Mouse (Mus musculus): ENCODE results near the gene Apbb2.

Gene Apbb2

DNA sequence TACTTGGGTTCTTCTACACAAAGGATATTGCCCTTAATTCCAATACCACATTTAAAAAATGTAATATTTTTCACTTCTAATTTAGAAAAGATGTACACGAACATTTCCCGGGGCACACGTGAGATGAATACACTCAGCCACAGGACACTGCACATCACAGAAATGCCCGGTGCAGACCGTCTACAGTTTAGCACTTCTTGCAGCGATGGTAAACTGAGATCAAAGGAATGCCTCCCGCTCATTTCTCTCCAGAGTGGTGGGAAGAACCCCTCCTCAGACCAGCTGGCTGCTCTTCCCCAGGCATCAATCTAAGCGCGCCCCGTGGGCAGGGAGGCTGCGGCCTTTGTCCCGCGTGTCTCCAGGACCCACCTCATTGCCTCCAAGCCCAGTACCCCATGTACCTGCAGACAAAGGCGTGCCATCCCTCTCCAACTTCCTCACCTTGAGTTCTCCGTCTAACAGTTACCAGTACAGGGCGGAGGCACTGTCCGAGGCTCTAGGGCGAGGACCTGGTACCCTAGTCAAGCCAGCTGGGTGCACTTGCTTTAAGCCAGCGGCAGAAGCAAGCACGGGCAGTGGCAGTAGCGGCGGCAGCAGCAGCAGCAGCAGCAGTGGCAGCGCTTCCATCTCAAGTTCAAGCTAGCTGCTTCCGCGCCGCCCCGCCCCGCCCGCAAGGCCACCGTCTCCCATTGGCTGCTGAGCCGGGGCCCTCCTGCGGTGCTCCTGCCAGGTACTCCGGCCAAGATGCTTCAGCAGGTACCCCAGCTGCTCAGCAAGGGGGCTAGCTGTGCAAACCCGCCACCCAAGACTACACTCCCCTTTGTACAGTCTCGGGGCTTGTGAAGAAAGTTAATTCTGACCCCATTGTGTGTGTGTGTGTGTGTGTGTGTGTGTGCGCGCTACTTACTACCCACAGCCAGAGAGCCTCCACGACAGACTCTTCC lies 281.3 kb downstream of the Apbb2 start:
- peak in 1 of 2 experiments; percentile 19 for DNase-seq

GRCm38 (mm10) chr5:66330806-66331205 lies 287.8 kb downstream of the Apbb2 start:
- DNase-seq = no peak

DNA sequence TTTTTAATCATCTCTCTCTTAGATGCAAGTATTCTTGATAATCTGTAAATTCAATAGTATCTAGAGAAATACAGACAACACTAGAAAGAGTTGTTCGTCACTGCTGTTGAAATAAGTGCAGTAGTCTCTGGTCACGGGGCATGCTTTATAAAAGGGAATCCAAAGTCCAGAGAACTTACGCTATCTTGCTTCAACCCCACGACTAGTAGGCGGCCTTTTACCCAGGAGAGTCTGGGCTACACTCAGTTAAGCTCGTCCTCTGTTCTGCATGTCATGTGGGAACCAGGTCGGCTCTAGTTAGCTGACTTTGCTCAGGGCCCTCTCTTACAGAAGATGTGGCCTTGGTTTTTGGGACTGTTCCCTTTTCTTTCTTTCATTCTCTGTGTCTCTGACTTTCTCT lies 289.8 kb downstream of the Apbb2 start:
- DNase-seq = no peak

GRCm38 (mm10) chr5:66327949-66328726 lies 290.4 kb downstream of the Apbb2 start:
- DNase-seq = no peak

GRCm38 (mm10) chr5:66326395-66326794 lies 292.2 kb downstream of the Apbb2 start:
- no peak for DNase-seq

DNA sequence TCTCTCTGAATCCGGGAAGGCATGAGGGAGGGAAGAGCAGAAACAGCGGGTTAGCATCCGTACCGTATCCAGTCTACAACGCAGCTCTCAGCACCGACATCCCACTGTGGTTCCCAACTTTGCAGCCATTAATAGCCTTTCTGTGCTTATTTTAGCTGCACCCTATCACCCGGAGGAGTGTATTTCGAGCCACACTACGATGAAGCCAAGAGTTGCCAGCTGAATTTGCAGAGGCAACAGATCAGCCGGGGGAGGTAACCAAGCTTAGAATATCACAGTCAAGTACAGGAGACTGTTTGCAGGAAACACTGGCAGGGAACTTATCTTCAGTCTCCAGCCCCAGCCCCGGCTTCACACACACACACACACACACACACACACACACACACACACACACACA lies 295.0 kb downstream of the Apbb2 start:
- no peak for DNase-seq

DNA sequence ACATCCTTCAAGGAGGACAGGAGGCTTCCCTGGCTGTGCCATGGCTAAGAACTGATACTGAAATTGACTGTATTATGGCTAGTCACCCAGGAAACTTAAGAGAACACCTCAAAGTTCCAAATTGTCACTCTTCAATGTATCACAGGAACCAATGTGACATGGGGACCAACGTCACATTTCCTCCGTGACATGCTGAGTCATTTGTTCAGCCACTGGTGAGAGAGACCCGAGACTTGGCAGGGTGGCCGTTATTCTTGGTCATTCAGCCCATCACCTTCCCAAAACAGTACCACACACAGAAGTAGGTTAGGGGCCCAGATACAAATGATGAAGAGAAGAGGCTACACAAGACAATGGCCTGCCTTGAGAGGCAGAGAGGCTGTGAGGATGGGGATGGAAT lies 295.5 kb downstream of the Apbb2 start:
- no peak for DNase-seq

DNA sequence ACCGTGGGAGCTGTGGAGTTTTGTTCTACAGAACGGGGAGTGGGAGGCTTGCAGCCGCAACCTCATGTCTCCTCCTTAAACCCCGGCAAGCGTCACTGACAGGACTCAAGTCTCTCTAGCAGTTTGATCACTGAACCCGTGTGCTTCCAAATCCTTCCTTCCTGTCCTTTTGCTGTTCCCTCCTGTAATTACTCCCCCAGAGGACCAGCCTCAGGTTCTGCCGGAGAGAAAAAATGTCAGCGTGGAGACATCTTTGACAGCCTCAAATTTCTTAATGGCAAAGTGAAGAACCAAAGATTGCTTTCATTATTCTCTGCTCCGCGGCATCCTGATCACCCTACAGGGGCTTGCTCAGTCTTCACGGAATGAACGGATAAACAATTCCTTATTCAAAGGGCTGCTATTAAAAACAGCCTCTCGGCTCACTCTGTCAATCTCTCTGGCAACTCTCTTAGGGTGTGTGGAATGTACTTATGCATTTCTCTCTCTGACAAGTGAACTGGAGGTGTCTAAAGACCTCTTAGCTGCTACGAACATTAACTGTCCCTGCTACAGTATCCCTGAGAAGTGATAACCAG lies 298.7 kb downstream of the Apbb2 start:
- no peak for DNase-seq

DNA sequence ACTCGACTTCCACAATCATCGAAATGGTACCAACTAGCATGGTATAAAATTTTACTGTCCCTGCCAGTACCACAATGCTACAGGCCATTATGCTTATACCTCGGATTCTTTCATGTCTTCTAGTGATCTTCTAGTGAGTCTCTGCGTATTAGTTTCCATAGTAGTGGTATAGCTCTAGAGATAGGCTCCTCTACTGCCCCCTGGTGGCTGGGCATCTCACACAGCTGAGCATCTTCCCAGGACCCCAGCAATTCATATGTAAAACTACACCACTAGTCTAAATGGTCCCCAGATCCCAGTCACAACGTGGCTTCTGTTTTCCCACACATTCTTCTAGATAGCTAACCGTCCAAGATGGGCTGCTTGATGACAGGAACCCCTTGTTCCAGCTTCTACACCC lies 299.2 kb downstream of the Apbb2 start:
- DNase-seq = peak; percentile 28 to 70

DNA sequence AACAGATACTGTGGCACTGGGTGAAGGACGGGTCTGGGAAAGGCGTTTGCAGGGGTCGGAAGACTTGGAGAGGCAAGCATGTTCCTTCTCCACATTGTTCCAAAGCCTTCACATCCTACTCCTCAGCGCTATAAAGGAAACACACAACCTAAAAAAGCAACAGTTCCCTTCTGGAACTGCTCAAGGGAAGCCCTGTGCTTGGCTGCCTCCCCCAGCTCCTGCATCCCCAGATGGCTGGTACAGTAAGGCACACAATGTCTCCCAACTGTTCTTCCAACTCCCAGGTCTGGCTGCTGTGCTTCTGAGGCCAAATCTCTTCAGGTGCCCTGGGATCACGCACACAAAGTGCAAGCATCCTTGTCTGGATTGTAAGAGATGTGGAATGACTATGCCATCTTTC lies 302.8 kb downstream of the Apbb2 start:
- DNase-seq = no peak

DNA sequence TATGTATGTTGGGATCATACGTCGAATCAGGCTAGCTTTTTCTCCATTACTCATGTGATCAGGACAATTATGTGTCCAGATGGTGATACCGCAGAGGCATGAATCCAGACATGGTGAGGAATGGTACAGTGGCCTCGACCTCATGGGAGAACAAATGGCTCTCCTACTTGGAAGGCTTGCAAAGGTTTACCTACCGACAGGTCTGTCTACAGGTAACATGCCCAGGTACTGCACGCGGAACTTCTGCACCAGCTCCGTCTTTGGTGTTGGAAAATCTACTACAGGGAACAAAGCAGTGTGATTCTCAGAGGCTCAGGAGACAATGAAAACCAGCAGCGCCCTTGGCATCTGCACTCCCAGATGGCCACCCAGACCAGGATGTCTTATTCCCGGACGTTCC lies 307.8 kb downstream of the Apbb2 start:
- DNase-seq = no peak

- DNase-seq = no peak
These were observed 308.3 kb downstream of the Apbb2 start for GRCm38 (mm10) chr5:66310328-66310727.

DNA sequence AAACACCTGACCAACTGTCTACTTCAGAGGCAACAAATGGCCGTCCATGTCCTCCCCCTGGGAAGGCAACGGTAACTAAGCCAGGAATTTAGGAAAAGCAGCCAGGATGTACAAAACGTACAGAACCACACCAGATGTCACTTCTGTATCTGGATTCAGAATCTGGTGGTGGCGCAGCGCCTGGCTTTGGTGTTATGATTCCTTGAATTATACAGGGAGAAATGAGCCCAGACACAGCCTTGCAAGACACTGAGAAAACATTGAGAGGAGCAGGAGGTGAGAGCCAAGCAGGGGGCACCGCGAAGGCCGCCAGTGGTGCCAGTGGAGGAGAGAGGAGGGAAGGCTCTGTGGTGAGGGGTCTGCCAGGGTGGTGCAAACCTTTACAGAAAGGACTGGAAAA lies 313.1 kb downstream of the Apbb2 start:
- DNase-seq = no peak

GRCm38 (mm10) chr5:66304300-66305067 lies 314.1 kb downstream of the Apbb2 start:
- no peak for DNase-seq

GRCm38 (mm10) chr5:66302873-66303272 lies 315.7 kb downstream of the Apbb2 start:
- no peak for DNase-seq

- DNase-seq = no peak
These were observed 316.3 kb downstream of the Apbb2 start for GRCm38 (mm10) chr5:66302085-66302815.

DNA sequence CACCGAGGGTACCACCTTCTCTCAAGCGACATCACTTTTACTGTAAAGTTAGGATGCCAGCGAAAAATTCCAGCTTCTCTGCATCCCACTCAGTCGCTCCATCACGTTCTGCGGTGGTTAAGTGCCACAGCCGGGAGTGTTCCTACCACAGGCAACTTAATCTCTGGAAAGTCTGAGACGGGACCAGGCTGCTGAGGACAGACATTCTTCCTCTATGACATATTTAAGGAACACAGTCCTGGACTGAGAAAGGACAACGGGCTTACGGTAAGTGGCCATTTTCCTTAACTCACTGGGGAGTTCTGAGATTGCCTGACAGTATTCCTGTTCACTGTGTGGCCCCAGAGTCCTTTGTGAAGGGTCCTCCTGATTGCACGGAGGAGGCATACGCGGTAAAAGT lies 318.0 kb downstream of the Apbb2 start:
- no peak for DNase-seq

DNA sequence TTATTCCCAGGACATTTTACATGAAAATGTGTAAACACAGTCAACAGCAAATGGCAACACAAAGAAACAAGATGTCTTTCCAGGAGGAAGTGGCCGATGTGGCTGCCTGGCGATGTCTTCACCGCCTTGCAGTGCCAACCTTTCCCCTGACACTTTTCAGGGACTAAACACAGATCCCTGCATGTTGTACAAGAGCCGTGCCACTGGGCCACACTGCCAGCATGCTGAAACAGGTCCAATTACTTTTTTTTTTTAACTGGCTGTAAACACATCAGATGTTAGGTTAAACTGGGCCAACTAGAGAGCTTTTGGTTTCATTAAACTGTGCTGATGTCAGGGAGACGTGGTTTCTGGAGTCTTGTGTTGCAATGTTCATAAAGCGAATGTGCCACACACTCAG lies 319.7 kb downstream of the Apbb2 start:
- DNase-seq = no peak

DNA sequence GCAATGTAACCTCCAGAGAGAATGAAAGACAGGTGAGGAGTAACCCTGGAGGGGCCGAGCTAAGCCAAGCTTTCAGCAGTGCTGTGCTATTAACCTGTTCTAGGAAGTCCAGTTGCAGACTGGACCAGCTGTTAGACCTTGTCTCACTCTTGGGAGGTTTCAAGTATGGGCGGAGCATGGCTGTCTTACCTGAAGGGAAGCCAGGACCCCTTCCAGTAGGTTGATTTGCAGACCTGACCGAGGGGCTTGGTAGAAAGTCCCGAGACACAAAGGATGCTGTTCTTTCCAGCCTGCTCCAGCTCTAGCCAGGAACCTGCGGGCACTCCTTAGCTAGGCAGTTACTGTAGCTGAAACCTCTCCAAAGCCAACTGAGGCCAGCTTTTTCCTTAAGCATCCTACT lies 322.5 kb downstream of the Apbb2 start:
- no peak for DNase-seq

- DNase-seq = no peak
These were observed 323.6 kb downstream of the Apbb2 start for GRCm38 (mm10) chr5:66294952-66295351.

- DNase-seq = no peak
These were observed 324.4 kb downstream of the Apbb2 start for GRCm38 (mm10) chr5:66294106-66294625.

GRCm38 (mm10) chr5:66280742-66281141 lies 337.8 kb downstream of the Apbb2 start:
- no peak for DNase-seq
